Mouse (Mus musculus) midbrain, embryonic 15.5 days (tissue): ENCODE data around the gene Slc39a10. TPM values are rescaled to one million over a fixed set of nuclear protein-coding genes. Genes with fewer than 3 reads are reported as not detected.

Experiments
- ATAC-seq: fragments of 200-750 bp; cut with Nextera tagmentation; replicated peaks from 2 replicates; pipeline ENCODE4 v1.8.0; 2017; ENCODE audit warnings: moderate TSS enrichment
- H3K27ac ChIP-seq: fragments of 300-500 bp; sonication (generic); 2 replicates; pipeline ENCODE4 v1.5.1; 2015; ENCODE audit warnings: mild to moderate bottlenecking, inconsistent platforms
- H3K27me3 ChIP-seq: fragments of 300-500 bp; sonication (generic); replicated peaks from 2 replicates; pipeline ENCODE4 v1.6.1; 2015; ENCODE audit warnings: inconsistent platforms
- H3K36me3 ChIP-seq: fragments of 300-500 bp; sonication (generic); replicated peaks from 2 replicates; pipeline ENCODE4 v1.6.1; 2015; ENCODE audit warnings: inconsistent platforms
- H3K4me1 ChIP-seq: fragments of 300-500 bp; sonication (generic); 2 replicates; pipeline ENCODE4 v1.6.1; 2015; ENCODE audit warnings: inconsistent platforms
- H3K4me2 ChIP-seq: fragments of 300-500 bp; sonication (generic); 2 replicates; pipeline ENCODE4 v1.6.1; 2015; ENCODE audit warnings: inconsistent platforms, mild to moderate bottlenecking, moderate library complexity
- H3K4me3 ChIP-seq: fragments of 300-500 bp; sonication (generic); 2 replicates; pipeline ENCODE4 v1.5.1; 2015; ENCODE audit warnings: mild to moderate bottlenecking, inconsistent platforms
- H3K9ac ChIP-seq: fragments of 300-500 bp; sonication (generic); 2 replicates; pipeline ENCODE4 v1.6.1; 2015; ENCODE audit warnings: mild to moderate bottlenecking, inconsistent platforms
- H3K9me3 ChIP-seq: fragments of 300-500 bp; sonication (generic); 2 replicates; pipeline ENCODE4 v1.6.1; 2016; ENCODE audit warnings: inconsistent platforms
- WGBS: fragments of 180-500 bp; shearing (Covaris S2); methylation state at CpG from one replicate; pipeline ENCODE4 v1.1.7; 2015; ENCODE audit warnings: mixed read lengths; 5-methylcytosine and 5-hydroxymethylcytosine counted together
- polyA plus RNA-seq: library from polyadenylated mRNA; unstranded; fragments of >200 nt; fragmentation: Nextera tagmentation; extraction: Ambion mirVana; gene quantifications from 2 replicates; pipeline ENCODE4 v1.2.1, GENCODE M21; 2015

The Slc39a10 gene
- polyA plus RNA-seq, 1 experiment from 2014 or later = 70.4 TPM

- H3K27me3 ChIP-seq = no peaks in the 10 kb centered on the region
- H3K36me3 ChIP-seq = no peaks in the 10 kb centered on the region
- H3K27ac ChIP-seq = no peak overlapping the region
- ATAC-seq = no peak
- no peak overlapping the region for H3K9ac ChIP-seq
- no peaks in the 10 kb centered on the region for H3K4me1 ChIP-seq
- H3K9me3 ChIP-seq = no peaks in the 10 kb centered on the region
- H3K4me3 ChIP-seq = no peak overlapping the region
- no peak overlapping the region for H3K4me2 ChIP-seq
- 41% methylated on average over 2 of the region's 2 CpGs for WGBS
Observed at GRCm38 (mm10) chr1:46902102-46902683, 9.5 kb upstream of the Slc39a10 start.

- WGBS = 32% methylated on average over 7 of the region's 7 CpGs
- no peaks in the 10 kb centered on the region for H3K9me3 ChIP-seq
- ATAC-seq = no peak
- no peaks in the 10 kb centered on the region for H3K36me3 ChIP-seq
- no peak overlapping the region for H3K4me2 ChIP-seq
- no peak overlapping the region for H3K27ac ChIP-seq
- H3K27me3 ChIP-seq = no peaks in the 10 kb centered on the region
- H3K9ac ChIP-seq = no peak overlapping the region
- no peak overlapping the region for H3K4me3 ChIP-seq
- no peaks in the 10 kb centered on the region for H3K4me1 ChIP-seq
Observed at GRCm38 (mm10) chr1:46894281-46894842, 1.7 kb upstream of the Slc39a10 start.

GRCm38 (mm10) chr1:46888726-46889125, 3.9 kb downstream of the Slc39a10 start:
- H3K9ac ChIP-seq = no peak overlapping the region
- no peak overlapping the region for H3K4me3 ChIP-seq
- no peak overlapping the region for H3K27ac ChIP-seq
- peaks cover 3% of the 10 kb centered on the region; the same call in 1 of the 2 replicates for H3K4me1 ChIP-seq
- no peaks in the 10 kb centered on the region for H3K27me3 ChIP-seq
- no peak overlapping the region for H3K4me2 ChIP-seq
- 58% methylated on average over 4 of the region's 4 CpGs for WGBS
- no peaks in the 10 kb centered on the region for H3K36me3 ChIP-seq
- no peak for ATAC-seq
- H3K9me3 ChIP-seq = no peaks in the 10 kb centered on the region

- 63% methylated on average over 2 of the region's 2 CpGs for WGBS
- Histone ChIP-seq H3K27me3 (no peaks in the 10 kb centered on the region), H3K4me3 (no peak overlapping the region), H3K9ac (no peak overlapping the region), H3K9me3 (no peaks in the 10 kb centered on the region), H3K4me1 (peaks cover 3% of the 10 kb centered on the region; the same call in 1 of the 2 replicates), H3K27ac (no peak overlapping the region), H3K36me3 (no peaks in the 10 kb centered on the region), H3K4me2 (no peak overlapping the region)
- no peak for ATAC-seq
Observed at GRCm38 (mm10) chr1:46888324-46888723, 4.3 kb downstream of the Slc39a10 start.

GRCm38 (mm10) chr1:46887908-46888307, 4.7 kb downstream of the Slc39a10 start:
- no peaks in the 10 kb centered on the region for H3K36me3 ChIP-seq
- no peak overlapping the region for H3K9ac ChIP-seq
- no peak overlapping the region for H3K27ac ChIP-seq
- no peaks in the 10 kb centered on the region for H3K27me3 ChIP-seq
- no peaks in the 10 kb centered on the region for H3K9me3 ChIP-seq
- H3K4me2 ChIP-seq = no peak overlapping the region
- 17% methylated on average over 6 of the region's 6 CpGs for WGBS
- H3K4me1 ChIP-seq = peaks cover 3% of the 10 kb centered on the region; the same call in 1 of the 2 replicates
- no peak overlapping the region for H3K4me3 ChIP-seq
- ATAC-seq = no peak

- ATAC-seq = no peak
- 65% methylated on average over 9 of the region's 9 CpGs for WGBS
- H3K36me3 ChIP-seq = no peaks in the 10 kb centered on the region
- H3K4me3 ChIP-seq = no peak overlapping the region
- H3K27ac ChIP-seq = no peak overlapping the region
- H3K4me1 ChIP-seq = peaks cover 3% of the 10 kb centered on the region; the same call in 1 of the 2 replicates
- H3K4me2 ChIP-seq = no peak overlapping the region
- no peaks in the 10 kb centered on the region for H3K9me3 ChIP-seq
- no peak overlapping the region for H3K9ac ChIP-seq
- H3K27me3 ChIP-seq = no peaks in the 10 kb centered on the region
Observed at GRCm38 (mm10) chr1:46886091-46886490, 6.6 kb downstream of the Slc39a10 start.

GRCm38 (mm10) chr1:46885231-46885630, 7.4 kb downstream of the Slc39a10 start:
- H3K9me3 ChIP-seq = no peaks in the 10 kb centered on the region
- H3K27ac ChIP-seq = no peak overlapping the region
- no peak overlapping the region for H3K4me3 ChIP-seq
- H3K27me3 ChIP-seq = no peaks in the 10 kb centered on the region
- no peak overlapping the region for H3K4me2 ChIP-seq
- ATAC-seq = no peak
- H3K36me3 ChIP-seq = no peaks in the 10 kb centered on the region
- H3K9ac ChIP-seq = no peak overlapping the region
- H3K4me1 ChIP-seq = peaks cover 3% of the 10 kb centered on the region; the same call in 1 of the 2 replicates
- 25% methylated on average over 3 of the region's 3 CpGs for WGBS

GRCm38 (mm10) chr1:46879951-46880350, 12.7 kb downstream of the Slc39a10 start:
- no peak for ATAC-seq
- H3K36me3 ChIP-seq = no peaks in the 10 kb centered on the region
- no peaks in the 10 kb centered on the region for H3K9me3 ChIP-seq
- no peaks in the 10 kb centered on the region for H3K27me3 ChIP-seq
- no peak overlapping the region for H3K4me2 ChIP-seq
- H3K9ac ChIP-seq = no peak overlapping the region
- H3K4me1 ChIP-seq = no peaks in the 10 kb centered on the region
- no peak overlapping the region for H3K4me3 ChIP-seq
- H3K27ac ChIP-seq = no peak overlapping the region

- Histone ChIP-seq H3K4me1 (no peaks in the 10 kb centered on the region), H3K9me3 (no peaks in the 10 kb centered on the region), H3K36me3 (no peaks in the 10 kb centered on the region), H3K27ac (no peak overlapping the region), H3K27me3 (no peaks in the 10 kb centered on the region), H3K4me3 (no peak overlapping the region), H3K9ac (no peak overlapping the region), H3K4me2 (no peak overlapping the region)
- ATAC-seq = no peak
- 84% methylated on average over 3 of the region's 3 CpGs for WGBS
Observed at GRCm38 (mm10) chr1:46873770-46874169, 18.9 kb downstream of the Slc39a10 start.

- Histone ChIP-seq H3K4me3 (no peak overlapping the region), H3K4me1 (no peaks in the 10 kb centered on the region), H3K9ac (no peak overlapping the region), H3K36me3 (no peaks in the 10 kb centered on the region), H3K4me2 (no peak overlapping the region), H3K27me3 (no peaks in the 10 kb centered on the region), H3K9me3 (no peaks in the 10 kb centered on the region), H3K27ac (no peak overlapping the region)
- ATAC-seq = no peak
Observed at GRCm38 (mm10) chr1:46869788-46870187, 22.9 kb downstream of the Slc39a10 start.

GRCm38 (mm10) chr1:46864175-46864885, 28.3 kb downstream of the Slc39a10 start:
- ATAC-seq = no peak
- Histone ChIP-seq H3K9me3 (no peaks in the 10 kb centered on the region), H3K36me3 (no peaks in the 10 kb centered on the region), H3K27me3 (no peaks in the 10 kb centered on the region), H3K4me1 (no peaks in the 10 kb centered on the region), H3K4me2 (no peak overlapping the region), H3K27ac (no peak overlapping the region), H3K4me3 (no peak overlapping the region), H3K9ac (no peak overlapping the region)
- 87% methylated on average over 7 of the region's 7 CpGs for WGBS

GRCm38 (mm10) chr1:46863434-46863833, 29.2 kb downstream of the Slc39a10 start:
- no peak overlapping the region for H3K4me2 ChIP-seq
- no peaks in the 10 kb centered on the region for H3K36me3 ChIP-seq
- H3K9me3 ChIP-seq = no peaks in the 10 kb centered on the region
- 80% methylated on average over 2 of the region's 2 CpGs for WGBS
- H3K4me3 ChIP-seq = no peak overlapping the region
- H3K27me3 ChIP-seq = no peaks in the 10 kb centered on the region
- no peak overlapping the region for H3K27ac ChIP-seq
- H3K9ac ChIP-seq = no peak overlapping the region
- H3K4me1 ChIP-seq = no peaks in the 10 kb centered on the region
- no peak for ATAC-seq

- H3K4me3 ChIP-seq = no peak overlapping the region
- no peak overlapping the region for H3K27ac ChIP-seq
- H3K4me1 ChIP-seq = no peaks in the 10 kb centered on the region
- no peaks in the 10 kb centered on the region for H3K27me3 ChIP-seq
- H3K36me3 ChIP-seq = no peaks in the 10 kb centered on the region
- WGBS = 80% methylated on average over 1 of the region's 1 CpGs
- H3K9ac ChIP-seq = no peak overlapping the region
- H3K9me3 ChIP-seq = no peaks in the 10 kb centered on the region
- H3K4me2 ChIP-seq = no peak overlapping the region
- ATAC-seq = no peak
Observed at GRCm38 (mm10) chr1:46860082-46860481, 32.6 kb downstream of the Slc39a10 start.
